Mouse (Mus musculus): ENCODE measurements around the gene Ubap1l. TPM values are rescaled to one million over a fixed set of nuclear protein-coding genes. Genes with fewer than 3 reads are reported as not detected.

Gene Ubap1l
- polyA plus RNA-seq, 1 experiment from 2014 or later, result 0.47 TPM

Other genes with a start within 250 kb of the Ubap1l start
- 44.5 and 46.2 TPM in 2 replicates for gene Igdcc3, start 219.9 kb upstream of the Ubap1l start, polyA plus RNA-seq (2014; fragmentation: Nextera tagmentation; extraction: Ambion mirVana)
- 7.2 and 8.2 TPM in 2 replicates for gene Parp16, start 165.7 kb upstream of the Ubap1l start, polyA plus RNA-seq (2014; fragmentation: Nextera tagmentation; extraction: Ambion mirVana)
- gene Cilp, start 95.9 kb upstream of the Ubap1l start, polyA plus RNA-seq (2014; fragmentation: Nextera tagmentation; extraction: Ambion mirVana), result 0.11 TPM in 2 replicates
- 54.1 and 59.1 TPM in 2 replicates for gene Clpx, start 66.8 kb upstream of the Ubap1l start, polyA plus RNA-seq (2014; fragmentation: Nextera tagmentation; extraction: Ambion mirVana)
- gene Pdcd7, start 14.9 kb upstream of the Ubap1l start, polyA plus RNA-seq (2014; fragmentation: Nextera tagmentation; extraction: Ambion mirVana), result 16.8 and 17.7 TPM in 2 replicates
- 0.64 and 1.0 TPM in 2 replicates for gene Kbtbd13, start 30.6 kb downstream of the Ubap1l start, polyA plus RNA-seq (2014; fragmentation: Nextera tagmentation; extraction: Ambion mirVana)
- 7.5 and 9.7 TPM in 2 replicates for gene Rasl12, start 37.5 kb downstream of the Ubap1l start, polyA plus RNA-seq (2014; fragmentation: Nextera tagmentation; extraction: Ambion mirVana)
- gene Slc51b, start 61.9 kb downstream of the Ubap1l start, polyA plus RNA-seq (2014; fragmentation: Nextera tagmentation; extraction: Ambion mirVana), result not detected in 2 replicates
- 20.1 and 21.1 TPM in 2 replicates for gene Mtfmt, start 74.7 kb downstream of the Ubap1l start, polyA plus RNA-seq (2014; fragmentation: Nextera tagmentation; extraction: Ambion mirVana)
- 114 and 121 TPM in 2 replicates for gene Spg21, start 99.9 kb downstream of the Ubap1l start, polyA plus RNA-seq (2014; fragmentation: Nextera tagmentation; extraction: Ambion mirVana)
- not detected in 2 replicates for gene Ankdd1a, start 159.2 kb downstream of the Ubap1l start, polyA plus RNA-seq (2014; fragmentation: Nextera tagmentation; extraction: Ambion mirVana)
- 12.2 and 12.5 TPM in 2 replicates for gene Plekho2, start 219.0 kb downstream of the Ubap1l start, polyA plus RNA-seq (2014; fragmentation: Nextera tagmentation; extraction: Ambion mirVana)
- 13.3 and 15.0 TPM in 2 replicates for gene Pif1, start 226.1 kb downstream of the Ubap1l start, polyA plus RNA-seq (2014; fragmentation: Nextera tagmentation; extraction: Ambion mirVana)

Data from limb, embryonic 11.5 days (tissue).